Comparison of ENCODE assay signal across 10 mouse cellular contexts in the genomic region with DNA sequence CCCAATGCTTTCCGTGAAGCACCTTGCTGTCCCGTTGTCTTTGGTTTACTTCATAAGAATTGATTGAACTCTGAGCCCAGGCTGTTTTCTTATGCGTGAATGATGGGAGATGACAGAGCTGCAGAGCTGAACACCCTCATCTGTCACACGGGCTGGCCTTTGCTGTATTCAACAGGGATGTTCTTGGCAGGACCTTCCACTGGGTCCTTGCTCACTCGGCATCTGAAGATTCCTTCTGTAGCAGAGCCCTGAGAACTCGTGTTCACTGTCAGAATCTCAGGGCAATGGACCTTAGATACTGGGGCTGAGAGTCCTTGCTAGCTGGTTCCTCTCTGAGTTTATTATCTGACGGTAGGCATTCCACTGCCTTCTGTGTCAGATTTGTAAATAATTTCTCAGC. TPM values are rescaled to one million over a fixed set of nuclear protein-coding genes. Genes with fewer than 3 reads are reported as not detected.
DNase-seq lines count a peak whose midpoint lies in the region; ATAC-seq and TF ChIP-seq lines count a peak whose summit lies in the region.
"Had no signal": no experiment of that assay in that cellular context is flagged by ENCODE, and none has a peak within 500 bp of the region (broad histone marks: within the 10 kb centered on the region; RNA-seq: fewer than 3 reads in every experiment).

No protein-coding gene starts in this region.

- no peaks in the 10 kb centered on the region for H3K9me3 ChIP-seq in kidney, embryonic 14.5 days (ENCODE audit: control insufficient read depth, low read length)
- no peaks in the 10 kb centered on the region for H3K9me3 ChIP-seq in forebrain, embryonic 15.5 days
- H3K9me3 ChIP-seq in midbrain, postnatal 0 days (ENCODE audit: low read length) = no peaks in the 10 kb centered on the region

- H3K4me1 ChIP-seq in kidney, adult 2 months (ENCODE audit: control insufficient read depth, insufficient read depth, low read length) = peaks cover 27% of the 10 kb centered on the region
- peaks cover 13% of the 10 kb centered on the region for H3K4me1 ChIP-seq in kidney, embryonic 14.5 days (ENCODE audit: control insufficient read depth, insufficient read depth, low read length)
- H3K4me1 ChIP-seq in forebrain, embryonic 15.5 days = peaks cover 38% of the 10 kb centered on the region
- H3K4me1 ChIP-seq in midbrain, postnatal 0 days (ENCODE audit: insufficient read depth, low read length) = peaks cover 22% of the 10 kb centered on the region

- DNase-seq in cerebellum, adult 18-20 months = peak; percentile 41 to 57
- DNase-seq in kidney, adult 2 months = peak; percentile 50
- peak; percentile 50 for DNase-seq in midbrain, postnatal 0 days (ENCODE audit: low spot score)
- DNase-seq in layer of hippocampus, adult 11-12 months (ENCODE audit: low spot score) = no peak
- DNase-seq in urinary bladder, adult 18-20 months (ENCODE audit: low spot score in 2 of 2) = no peak
- DNase-seq: adrenal gland, adult 8-10 months had no signal

- no peaks in the 10 kb centered on the region for H3K36me3 ChIP-seq in kidney, adult 2 months (ENCODE audit: control insufficient read depth, insufficient read depth, low read length)
- no peaks in the 10 kb centered on the region for H3K36me3 ChIP-seq in kidney, embryonic 14.5 days (ENCODE audit: control insufficient read depth, insufficient read depth, low read length)
- no peaks in the 10 kb centered on the region for H3K36me3 ChIP-seq in forebrain, embryonic 15.5 days
- no peaks in the 10 kb centered on the region for H3K36me3 ChIP-seq in midbrain, postnatal 0 days (ENCODE audit: insufficient read depth, low read length)

- WGBS in kidney, adult 2 months = 60% methylated on average over 7 of the region's 7 CpGs
- 79% methylated on average over 7 of the region's 7 CpGs for WGBS in kidney, embryonic 14.5 days
- WGBS in forebrain, embryonic 15.5 days = 65% methylated on average over 7 of the region's 7 CpGs
- 33% methylated on average over 7 of the region's 7 CpGs for WGBS in midbrain, postnatal 0 days

- TF ChIP-seq CTCF in kidney, adult 2 months (conservative IDR thresholded peaks at IDR 0.05; ENCODE audit: insufficient read depth, insufficient read length, low read depth, low read length) = no peak
- TF ChIP-seq CTCF in midbrain, postnatal 0 days (IDR thresholded peaks at IDR 0.05) = no peak

- no peak for ATAC-seq in cerebellum, adult (ENCODE audit: insufficient number of reproducible peaks, low FRiP score, low TSS enrichment)
- ATAC-seq in kidney, embryonic 14.5 days (ENCODE audit: low FRiP score, low TSS enrichment) = no peak
- no peak for ATAC-seq in forebrain, embryonic 15.5 days (replicated peaks)
- ATAC-seq in midbrain, postnatal 0 days (ENCODE audit: low FRiP score) = no peak
- ATAC-seq: lung, postnatal 0 days had no signal

- no peak overlapping the region for H3K4me3 ChIP-seq in kidney, adult 2 months (ENCODE audit: insufficient read depth, low read depth, low read length)
- no peak overlapping the region for H3K4me3 ChIP-seq in kidney, embryonic 14.5 days (ENCODE audit: low read length)
- H3K4me3 ChIP-seq in forebrain, embryonic 15.5 days = peak overlapping the region; percentile 53; the same call in 1 of the 2 replicates
- peak overlapping the region; percentile 52; the same call in 1 of the 2 replicates for H3K4me3 ChIP-seq in midbrain, postnatal 0 days (ENCODE audit: low read depth, low read length)

- peak overlapping the region; percentile 19; the same call in 1 of the 2 replicates for H3K27ac ChIP-seq in kidney, adult 2 months (ENCODE audit: insufficient read depth, low read depth, low read length)
- no peak overlapping the region for H3K27ac ChIP-seq in kidney, embryonic 14.5 days (ENCODE audit: low read depth, low read length)
- no peak overlapping the region for H3K27ac ChIP-seq in forebrain, embryonic 15.5 days (replicated peaks)
- peak overlapping the region; percentile 21; the same call in 1 of the 2 replicates for H3K27ac ChIP-seq in midbrain, postnatal 0 days (ENCODE audit: low read depth, low read length)

- TF ChIP-seq POLR2A in kidney, adult 2 months (IDR thresholded peaks at IDR 0.05; ENCODE audit: low read depth, low read length) = no peak

- no peaks in the 10 kb centered on the region for H3K27me3 ChIP-seq in kidney, adult 2 months (replicated peaks; ENCODE audit: control insufficient read depth, insufficient read depth, low read length)
- H3K27me3 ChIP-seq in kidney, embryonic 14.5 days (ENCODE audit: control insufficient read depth, insufficient read depth, low read length) = no peaks in the 10 kb centered on the region
- no peaks in the 10 kb centered on the region for H3K27me3 ChIP-seq in forebrain, embryonic 15.5 days
- H3K27me3 ChIP-seq in midbrain, postnatal 0 days (ENCODE audit: insufficient read depth, low read length) = no peaks in the 10 kb centered on the region

- no peak overlapping the region for H3K4me2 ChIP-seq in kidney, embryonic 14.5 days (replicated peaks; ENCODE audit: low read depth, low read length)
- peak overlapping the region; percentile 56 for H3K4me2 ChIP-seq in forebrain, embryonic 15.5 days (replicated peaks)
- peak overlapping the region; percentile 61 for H3K4me2 ChIP-seq in midbrain, postnatal 0 days (ENCODE audit: low read depth, low read length, poor library complexity, severe bottlenecking)

- H3K9ac ChIP-seq in kidney, embryonic 14.5 days (ENCODE audit: low read depth, low read length) = no peak overlapping the region
- H3K9ac ChIP-seq in forebrain, embryonic 15.5 days (replicated peaks) = peak overlapping the region; percentile 31
- H3K9ac ChIP-seq in midbrain, postnatal 0 days (replicated peaks; ENCODE audit: low read length, poor library complexity, severe bottlenecking) = no peak overlapping the region; the same call in 1 of the 2 replicates

RNA-seq across cellular contexts. Expression of a gene that starts 25.3 kb away (rescaled TPM):
- polyA plus RNA-seq in kidney, adult 2 months (2012; rRNA removed) = 12.1 and 12.8 TPM in 2 replicates
- polyA plus RNA-seq in kidney, embryonic 14.5 days (2014; fragmentation: Nextera tagmentation; extraction: Ambion mirVana) = 6.0 and 10.4 TPM in 2 replicates
- polyA plus RNA-seq in forebrain, embryonic 15.5 days (2015; fragmentation: Nextera tagmentation; extraction: Ambion mirVana) = 28.9 and 29.8 TPM in 2 replicates
- 32.3 and 36.0 TPM in 2 replicates for total RNA-seq in midbrain, postnatal 0 days (2014; rRNA removed)
- 18.2 and 18.9 TPM in 2 replicates for polyA plus RNA-seq in midbrain, postnatal 0 days (2015; fragmentation: Nextera tagmentation; extraction: Ambion mirVana)

RNA-seq across cellular contexts. Expression of a gene that starts 59.5 kb away (rescaled TPM):
- 18.2 and 24.6 TPM in 2 replicates for polyA plus RNA-seq in kidney, adult 2 months (2012; rRNA removed)
- polyA plus RNA-seq in kidney, embryonic 14.5 days (2014; fragmentation: Nextera tagmentation; extraction: Ambion mirVana) = 274 and 341 TPM in 2 replicates
- polyA plus RNA-seq in forebrain, embryonic 15.5 days (2015; fragmentation: Nextera tagmentation; extraction: Ambion mirVana) = 230 and 242 TPM in 2 replicates
- total RNA-seq in midbrain, postnatal 0 days (2014; rRNA removed) = 94.0 and 96.9 TPM in 2 replicates
- polyA plus RNA-seq in midbrain, postnatal 0 days (2015; fragmentation: Nextera tagmentation; extraction: Ambion mirVana) = 188 and 192 TPM in 2 replicates

Comparison
In these comparisons a context has a peak if more than half of its experiments do, and no peak if none do; other contexts are left out.
1. H3K27ac ChIP-seq: peak in kidney, adult 2 months (single experiment) and midbrain, postnatal 0 days (single experiment); none in kidney, embryonic 14.5 days (single experiment) and forebrain, embryonic 15.5 days (single experiment).
2. DNase-seq: peak in cerebellum, adult 18-20 months (2 of 2), kidney, adult 2 months (single experiment) and midbrain, postnatal 0 days (single experiment); none in layer of hippocampus, adult 11-12 months (single experiment) and urinary bladder, adult 18-20 months (0 of 2).
3. H3K4me3 ChIP-seq: peak in forebrain, embryonic 15.5 days (single experiment) and midbrain, postnatal 0 days (single experiment); none in kidney, adult 2 months (single experiment) and kidney, embryonic 14.5 days (single experiment).